Mouse (Mus musculus): ENCODE measurements around the gene Lefty2.

DNA sequence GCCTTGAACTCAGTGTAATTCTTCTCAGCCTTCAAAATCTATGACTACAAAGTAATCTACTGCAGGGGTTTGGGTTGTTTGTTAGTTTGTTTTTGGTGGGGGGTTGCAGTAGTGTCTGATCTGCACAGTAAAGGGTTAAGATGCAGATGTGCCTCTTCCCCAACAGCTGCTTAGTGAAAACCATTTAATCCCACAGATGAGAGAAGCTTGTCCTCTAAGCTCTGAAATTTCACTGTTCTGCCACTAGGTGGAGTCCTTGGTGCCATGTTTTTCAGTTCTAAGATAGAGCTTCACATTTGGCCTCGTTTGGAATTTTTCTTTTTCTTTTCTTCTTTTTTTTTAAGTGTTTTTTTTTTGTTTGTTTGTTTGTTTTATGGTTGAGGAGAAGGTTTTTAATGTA is 29.3 kb upstream of the Lefty2 start:
- TF ChIP-seq POLR2A (IDR thresholded peaks at IDR 0.05; ENCODE audit: borderline replicate concordance, extremely low read depth, low read depth, low read length) (no peak), CTCF (IDR thresholded peaks at IDR 0.05; ENCODE audit: insufficient read depth, low read length) (peak; percentile 57; the same call in 1 of the 2 replicates)

Data from lung, adult 2 months (tissue).